Mouse (Mus musculus): ENCODE data around the gene Srarp.

Gene Srarp

GRCm38 (mm10) chr4:141425484-141426479, 10.1 kb downstream of the Srarp start:
- DNase-seq (ENCODE audit: low spot score) = no peak

DNA sequence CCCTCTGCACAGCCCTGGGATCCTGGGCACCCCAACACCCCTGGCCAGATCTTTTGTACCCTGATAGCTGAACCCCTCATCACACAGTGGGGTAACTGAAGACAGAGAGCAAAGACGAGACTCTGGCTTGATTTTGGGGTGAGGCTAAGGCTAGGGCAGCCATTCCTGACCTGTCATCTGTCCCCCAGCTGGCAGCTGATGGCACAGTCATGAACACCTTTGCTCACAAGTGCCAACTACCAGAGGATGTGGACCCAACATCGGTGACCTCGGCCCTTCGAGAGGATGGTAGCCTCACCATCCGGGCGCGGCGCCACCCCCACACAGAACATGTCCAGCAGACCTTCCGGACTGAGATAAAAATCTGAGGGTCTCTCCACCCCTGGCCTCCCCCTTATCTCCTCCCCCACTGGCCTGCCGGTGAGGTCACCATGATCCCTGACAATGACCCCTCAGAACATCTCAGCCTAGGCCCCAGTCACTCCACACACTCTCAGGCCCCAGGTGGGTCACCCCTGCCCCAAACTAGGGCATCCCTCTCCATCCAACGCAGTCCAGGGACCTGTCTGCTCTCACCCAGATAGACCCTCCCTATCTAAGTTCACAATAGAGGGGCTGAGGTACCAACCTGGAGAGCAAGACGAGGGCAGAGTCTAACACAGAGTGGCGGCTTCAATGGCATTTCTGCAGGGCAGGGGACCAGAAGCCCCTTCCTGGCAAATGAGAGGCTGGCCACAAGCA, 12.0 kb downstream of the Srarp start:
- no peak for DNase-seq (ENCODE audit: low spot score)

- no peak for DNase-seq (ENCODE audit: low spot score)
Observed at GRCm38 (mm10) chr4:141423288-141423687, 12.6 kb downstream of the Srarp start.

DNA sequence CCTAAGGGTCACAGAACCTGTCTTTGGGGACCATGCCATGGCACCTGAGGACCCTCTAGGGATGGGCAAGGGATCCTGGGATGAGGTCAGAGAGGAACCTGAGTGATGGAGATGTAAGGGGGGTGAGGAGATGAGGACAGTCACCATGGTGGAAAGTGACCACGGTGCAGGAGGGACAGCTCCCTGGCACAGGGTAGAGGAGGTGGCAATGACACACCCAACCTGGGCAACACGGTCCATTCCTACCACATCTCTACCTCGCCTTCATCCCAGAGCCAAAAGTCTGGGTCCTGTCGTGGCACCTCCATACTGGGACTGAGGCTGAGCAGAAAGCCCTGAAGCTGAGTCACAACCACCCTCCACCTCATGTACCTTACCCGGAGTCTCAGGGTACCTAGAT, 13.1 kb downstream of the Srarp start:
- no peak for DNase-seq (ENCODE audit: low spot score)

GRCm38 (mm10) chr4:141421423-141421822, 14.5 kb downstream of the Srarp start:
- no peak for DNase-seq (ENCODE audit: low spot score)

DNA sequence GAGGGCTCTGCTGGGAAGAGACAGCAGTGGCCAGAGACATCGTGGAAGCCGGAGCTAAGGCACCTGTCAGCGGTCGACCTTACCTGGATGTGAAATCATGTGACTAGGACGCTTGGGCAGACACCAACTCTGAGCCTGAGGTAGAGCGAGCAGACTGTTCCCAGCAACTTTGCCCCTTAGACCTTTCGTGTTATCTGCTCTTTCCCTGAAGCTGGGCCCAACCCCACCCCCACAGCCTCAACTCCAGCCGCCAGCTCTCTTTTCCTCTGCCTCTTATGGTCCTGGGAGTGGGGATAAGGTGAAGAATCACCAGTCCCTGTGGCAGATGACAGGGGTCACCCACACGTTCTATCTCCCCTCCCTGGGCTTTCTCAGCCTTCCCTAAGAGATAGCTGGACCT, 15.0 kb downstream of the Srarp start:
- DNase-seq (ENCODE audit: low spot score) = no peak

- DNase-seq (ENCODE audit: low spot score) = no peak
Observed at GRCm38 (mm10) chr4:141420192-141420829, 15.6 kb downstream of the Srarp start, which contains the start of gene Hspb7. TSS of gene Hspb7 (plus strand) at chr4:141420779.

DNA sequence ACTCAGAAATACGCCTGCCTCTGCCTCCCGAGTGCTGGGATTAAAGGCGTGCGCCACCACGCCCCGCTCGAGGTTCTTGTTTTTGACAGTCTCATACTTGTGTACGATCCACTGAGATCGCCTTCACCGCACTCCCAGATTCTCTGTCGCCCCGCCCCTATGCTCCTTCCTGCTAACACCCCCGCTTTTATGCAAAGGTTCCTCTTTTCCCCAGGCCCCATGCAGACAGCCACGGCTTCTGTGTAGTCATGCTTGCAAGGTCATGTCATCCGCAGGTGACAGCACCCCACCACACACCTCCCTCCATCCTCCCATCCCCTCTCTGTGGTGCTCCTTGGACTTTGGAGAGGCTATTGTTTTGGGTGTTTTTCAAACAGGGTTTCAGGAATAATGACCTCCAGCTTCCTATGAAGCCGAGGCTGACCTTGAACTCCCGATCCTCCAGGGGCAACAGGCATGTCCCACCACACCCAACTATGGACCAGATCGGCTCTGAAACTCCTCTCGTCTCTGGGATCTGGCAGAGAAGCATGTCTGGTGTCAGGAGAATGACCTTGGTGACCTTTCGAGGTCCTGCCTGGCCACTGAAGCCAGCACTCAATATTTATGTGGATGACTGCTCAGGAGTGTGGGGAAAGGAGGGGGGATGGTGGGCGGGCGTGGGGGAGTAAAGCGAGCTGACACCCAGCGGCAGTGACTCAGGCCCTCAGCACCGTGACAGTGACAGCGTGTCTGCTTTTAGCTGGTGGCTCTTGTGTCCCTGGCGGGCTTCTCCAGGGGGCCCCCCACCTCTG, 16.3 kb downstream of the Srarp start:
- DNase-seq (ENCODE audit: low spot score) = no peak

- DNase-seq (ENCODE audit: low spot score) = no peak
Observed at GRCm38 (mm10) chr4:141415924-141416323, 20.0 kb downstream of the Srarp start, which contains the start of gene Clcnkb. TSS of gene Clcnkb (minus strand) at chr4:141416014.

- no peak for DNase-seq (ENCODE audit: low spot score)
Observed at GRCm38 (mm10) chr4:141411430-141411992, 24.4 kb downstream of the Srarp start.

- no peak for DNase-seq (ENCODE audit: low spot score)
Observed at GRCm38 (mm10) chr4:141408577-141408976, 27.3 kb downstream of the Srarp start.

DNA sequence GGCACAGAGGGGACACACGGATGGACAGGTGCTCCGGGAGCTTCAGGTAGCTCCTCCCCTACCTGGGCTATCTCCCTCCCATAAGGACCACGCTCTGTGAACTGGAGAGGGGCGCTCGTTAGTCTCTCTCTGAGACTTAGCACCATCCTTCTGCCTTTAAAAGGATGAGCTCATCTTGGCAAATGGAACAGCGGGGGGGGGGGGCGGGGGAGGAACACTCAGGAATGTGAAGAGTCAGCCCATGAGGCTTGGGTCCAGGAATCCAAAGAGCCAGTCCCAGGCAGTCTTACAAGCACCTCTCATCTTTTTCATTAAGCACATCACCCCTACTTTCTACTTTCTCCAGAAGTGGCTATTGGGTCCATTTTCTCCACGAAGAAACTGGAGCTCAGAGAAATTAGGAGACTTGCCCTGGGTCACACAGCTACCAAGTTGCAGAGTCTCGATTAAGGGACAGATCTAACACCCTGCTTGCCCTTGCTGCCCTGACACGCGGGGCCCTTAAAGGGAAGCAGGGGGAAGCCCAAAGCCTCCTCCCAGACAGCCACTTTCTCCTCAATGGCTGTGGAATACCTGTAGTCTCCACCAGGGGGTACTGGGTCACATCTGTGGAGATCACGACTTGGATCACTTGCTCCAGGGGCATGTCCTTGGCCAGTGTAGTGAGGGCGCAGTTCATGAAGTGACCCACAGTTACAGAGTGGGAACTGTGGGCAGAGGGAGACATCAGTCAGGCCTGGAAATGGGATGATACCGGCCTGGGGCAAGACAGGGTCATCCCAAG, 29.2 kb downstream of the Srarp start:
- DNase-seq (ENCODE audit: low spot score) = peak; percentile 40

GRCm38 (mm10) chr4:141405314-141405622, 30.6 kb downstream of the Srarp start:
- no peak for DNase-seq (ENCODE audit: low spot score)

- DNase-seq (ENCODE audit: low spot score) = peak; percentile 78
Observed at GRCm38 (mm10) chr4:141404518-141405313, 31.2 kb downstream of the Srarp start.

DNA sequence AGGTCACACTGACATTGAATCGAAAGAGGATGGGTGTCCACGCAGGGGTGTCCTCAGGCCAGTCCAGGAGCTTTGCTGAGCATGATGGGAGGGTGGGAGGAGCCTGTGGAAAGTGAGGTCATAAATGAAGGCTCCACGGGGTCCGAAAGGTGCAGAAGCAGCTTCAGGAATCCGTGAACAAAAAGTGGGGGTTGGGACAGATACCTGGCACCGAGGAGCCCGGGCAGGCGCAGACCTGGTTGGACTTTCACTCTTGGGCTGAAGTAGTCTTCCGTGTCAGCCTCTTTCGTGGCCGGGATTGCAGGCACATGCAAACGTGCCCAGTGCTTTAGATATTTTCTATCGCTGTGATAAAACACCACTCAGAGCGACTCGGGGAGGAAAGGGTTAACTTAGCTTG, 35.7 kb downstream of the Srarp start:
- DNase-seq (ENCODE audit: low spot score) = no peak

DNA sequence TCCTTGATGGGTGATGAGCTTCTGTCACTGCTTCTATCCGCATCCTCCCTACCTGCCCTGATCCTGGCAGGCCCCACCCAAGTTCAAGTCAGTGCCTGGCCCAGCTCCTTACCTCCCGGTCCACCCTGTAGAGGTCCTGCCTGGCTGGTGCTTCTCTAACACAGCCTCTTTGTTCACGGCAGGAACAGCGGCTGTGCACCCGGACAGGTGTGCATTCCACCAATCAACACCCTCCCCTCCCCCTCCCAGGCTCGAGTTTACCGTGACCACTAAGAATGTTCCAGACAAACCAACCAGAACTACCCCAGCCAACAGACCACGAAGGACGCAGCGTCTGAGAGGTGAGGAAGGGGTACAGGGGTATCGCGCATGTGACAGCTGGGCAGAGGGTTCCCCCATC, 37.4 kb downstream of the Srarp start, which contains the start of gene Clcnka:
Gene Clcnka (minus strand): TSS at position 180 of the 400 bp plus-strand sequence.
- DNase-seq (ENCODE audit: low spot score) = no peak

DNA sequence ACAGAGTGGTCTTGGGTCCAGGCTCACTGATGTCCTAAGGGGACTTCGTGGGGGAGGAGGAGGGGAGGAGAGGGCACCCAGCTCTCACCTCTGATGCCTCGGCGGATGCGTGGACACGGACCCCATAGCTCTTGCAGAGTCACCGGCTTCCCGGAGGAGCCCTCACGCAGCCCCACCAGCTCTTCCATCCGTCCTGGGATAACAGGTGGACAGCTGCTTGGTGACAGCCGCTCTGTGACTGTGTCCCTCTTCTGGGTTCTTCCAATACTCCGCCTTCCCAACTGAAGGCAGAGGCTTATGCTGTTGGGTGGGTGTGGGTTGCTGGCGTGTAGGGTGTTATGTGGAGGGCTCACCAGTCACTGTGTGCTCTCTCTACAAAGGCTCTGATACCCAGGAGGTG, 38.0 kb downstream of the Srarp start:
- no peak for DNase-seq (ENCODE audit: low spot score)

GRCm38 (mm10) chr4:141394751-141395150, 41.2 kb downstream of the Srarp start:
- no peak for DNase-seq (ENCODE audit: low spot score)

DNA sequence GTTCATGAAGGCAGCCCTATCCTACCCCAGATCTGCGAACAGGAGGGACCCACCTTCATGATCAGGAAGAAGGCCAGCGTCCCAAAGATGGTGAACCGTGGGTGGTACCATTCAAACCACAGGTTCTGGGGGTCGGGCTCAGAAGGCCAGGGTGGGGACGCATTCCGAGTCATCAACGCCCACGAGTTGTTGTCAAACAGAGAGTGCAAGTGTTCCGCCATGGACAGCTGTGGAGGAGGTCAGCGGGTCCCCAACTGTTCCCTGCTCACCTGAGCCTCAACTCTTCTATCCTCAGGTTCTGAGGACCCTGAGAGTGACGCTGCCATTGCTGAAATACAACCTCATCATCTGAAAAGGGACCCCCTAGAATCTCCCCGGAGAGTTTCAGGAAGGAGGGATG, 44.6 kb downstream of the Srarp start:
- DNase-seq (ENCODE audit: low spot score) = no peak
